Mouse (Mus musculus) cerebellum, postnatal 10 days (tissue): ENCODE data around the gene Gm10681.
"Not testable (repeated sequence)": the region's sequence is repeated elsewhere in the genome, so short reads cannot be mapped to it uniquely, and the experiment has no call there.

Source experiments
- DNase-seq, 2 experiments: peaks; one replicate each; pipeline ENCODE4 v3.0.0; 2021; ENCODE audit warnings: mixed read lengths in 2 of 2

The Gm10681 gene

DNA sequence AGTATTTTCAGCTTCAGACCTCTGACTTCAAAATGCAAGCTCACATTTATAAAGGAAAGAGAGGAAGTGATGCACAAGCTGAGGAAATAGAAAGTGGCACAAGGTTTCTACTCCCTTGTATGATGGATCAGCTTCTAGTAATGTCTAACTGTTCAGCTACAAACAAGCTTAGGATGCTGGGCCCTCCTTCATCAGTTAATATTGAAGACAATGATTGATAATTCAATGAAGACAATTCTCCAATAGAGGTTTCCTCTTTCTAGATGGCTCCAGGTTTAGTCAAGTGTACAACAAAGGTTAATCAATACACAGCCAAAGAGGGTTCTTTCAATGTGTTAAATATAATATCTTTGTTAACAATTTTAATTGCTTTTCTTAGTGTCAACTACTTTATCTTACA is at the start of gene Gm10681:
Gene Gm10681, minus strand, starts transcription at position 101 of the 400 bp plus-strand sequence.
- DNase-seq, result no peak

DNA sequence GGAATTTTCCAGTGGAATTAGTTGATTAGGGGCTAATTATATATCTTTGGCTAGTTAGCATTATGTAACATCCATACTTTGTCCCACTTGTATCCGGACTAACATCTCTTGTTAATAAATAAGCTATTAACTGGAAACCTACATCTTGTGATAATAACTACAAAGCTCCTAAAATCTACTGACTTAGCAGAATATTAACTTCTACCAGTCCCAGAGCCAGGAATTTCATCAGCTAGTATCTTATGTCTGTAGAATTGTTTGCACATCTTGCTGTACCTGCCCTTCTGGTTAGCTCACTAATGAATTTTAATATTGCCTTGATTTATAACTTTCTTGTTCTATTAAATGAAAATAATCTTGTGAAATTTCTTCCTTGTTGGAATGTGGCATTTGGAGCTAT is 46.5 kb upstream of the Gm10681 start:
- DNase-seq, result no peak

DNA sequence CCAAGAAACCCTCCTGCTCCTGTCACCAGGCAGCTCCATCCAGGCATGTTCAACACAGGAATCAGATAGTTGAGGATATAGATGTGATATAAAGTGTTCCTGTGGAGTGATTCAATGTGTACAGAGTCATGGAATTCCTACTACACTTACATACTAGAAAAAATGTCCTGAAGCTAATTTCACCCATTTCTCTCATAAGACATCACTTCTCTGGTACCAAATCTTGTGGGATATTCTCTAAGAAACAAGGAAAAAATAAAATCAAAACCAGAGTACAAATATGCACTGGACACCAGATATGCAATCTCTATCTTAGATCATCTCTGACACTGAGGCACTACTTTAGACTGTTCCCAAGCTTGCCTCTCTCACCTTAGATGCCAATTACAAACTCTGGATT is 41.5 kb upstream of the Gm10681 start, which contains the start of gene Hsd3b5:
Gene Hsd3b5, minus strand, starts transcription at position 101 of the 400 bp plus-strand sequence.
- DNase-seq, result no peak

DNA sequence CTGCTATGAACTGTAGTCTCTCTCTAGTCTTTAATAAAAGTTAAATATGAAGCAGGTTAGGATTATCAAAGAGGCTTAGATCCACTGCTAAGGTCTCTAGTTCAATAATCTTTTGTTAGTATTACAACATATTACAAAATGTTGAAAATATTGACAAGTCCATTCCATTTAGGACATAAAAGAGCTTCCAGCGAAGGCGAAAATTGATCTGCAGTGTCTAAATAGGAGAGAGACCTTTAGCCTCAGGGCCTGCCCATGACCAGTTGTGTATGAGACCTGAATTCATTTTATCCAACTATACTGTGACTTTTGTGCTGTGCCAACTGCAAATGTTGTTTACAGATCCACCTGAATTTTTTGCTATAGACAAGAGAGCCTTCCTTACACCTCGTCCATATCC is 41.0 kb upstream of the Gm10681 start:
- DNase-seq, result no peak

DNA sequence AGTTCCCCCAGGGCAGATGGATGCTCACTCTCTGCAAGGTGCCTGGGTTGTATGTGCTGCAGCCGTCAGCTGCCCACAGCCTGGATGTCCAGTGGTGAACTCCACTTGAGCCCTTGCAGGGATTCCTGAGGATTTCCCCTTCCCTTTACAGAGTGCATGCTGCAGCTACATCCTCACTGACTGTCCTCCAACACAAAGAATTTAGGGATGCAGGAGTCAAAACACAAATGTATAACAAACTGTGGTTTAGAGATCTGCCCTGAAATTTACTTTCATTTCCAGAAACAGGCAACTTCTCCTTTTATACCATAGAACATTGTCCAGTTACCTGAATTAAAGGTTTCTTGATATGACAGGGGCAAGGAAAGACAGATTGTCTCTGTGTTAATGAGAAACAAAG is 28.2 kb upstream of the Gm10681 start:
- DNase-seq, result not testable (repeated sequence)

DNA sequence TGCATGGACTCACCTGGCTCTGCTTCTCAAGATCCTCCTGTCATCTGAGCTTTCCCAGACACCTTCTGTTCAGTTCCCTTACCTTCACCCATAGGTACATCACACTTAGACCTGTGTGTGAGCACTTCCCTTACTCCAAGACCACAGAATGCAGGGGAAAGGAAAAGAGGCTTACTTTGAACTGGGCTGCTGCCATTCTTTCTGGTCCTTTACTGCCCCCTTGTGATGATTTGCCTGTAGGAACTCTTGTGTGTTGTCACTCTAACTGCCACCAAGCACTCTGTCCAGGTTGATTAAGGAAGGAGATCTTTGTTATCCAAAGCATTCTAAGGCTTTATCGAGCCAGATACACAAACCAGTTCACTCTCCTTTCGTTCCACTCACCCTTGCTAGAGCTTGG is 27.6 kb upstream of the Gm10681 start:
- DNase-seq, result not testable (repeated sequence)

DNA sequence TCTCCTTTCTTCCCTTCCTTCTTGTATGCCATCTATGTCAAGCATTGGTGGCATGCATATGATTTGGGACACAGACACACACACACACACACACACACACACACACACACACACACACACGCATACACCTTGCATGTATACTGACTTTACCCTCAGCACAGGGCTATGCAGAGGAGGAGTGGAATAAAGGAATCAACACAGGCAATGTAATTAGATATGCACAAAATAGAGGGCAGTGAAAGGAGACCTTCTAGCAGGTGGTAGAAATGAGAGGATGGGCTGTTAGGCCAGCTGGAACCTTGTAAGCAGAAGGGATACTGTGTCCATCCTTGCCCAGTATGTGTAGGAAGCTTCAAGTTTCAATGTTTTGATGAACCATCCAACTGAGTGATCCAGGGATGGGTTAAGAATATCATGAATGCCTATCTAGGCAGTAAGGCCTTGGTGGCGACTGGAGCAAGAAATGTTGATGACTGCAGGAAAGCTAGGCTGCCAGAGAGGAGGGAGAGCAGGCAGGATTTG is 25.9 kb upstream of the Gm10681 start:
- DNase-seq, result not testable (repeated sequence)

DNA sequence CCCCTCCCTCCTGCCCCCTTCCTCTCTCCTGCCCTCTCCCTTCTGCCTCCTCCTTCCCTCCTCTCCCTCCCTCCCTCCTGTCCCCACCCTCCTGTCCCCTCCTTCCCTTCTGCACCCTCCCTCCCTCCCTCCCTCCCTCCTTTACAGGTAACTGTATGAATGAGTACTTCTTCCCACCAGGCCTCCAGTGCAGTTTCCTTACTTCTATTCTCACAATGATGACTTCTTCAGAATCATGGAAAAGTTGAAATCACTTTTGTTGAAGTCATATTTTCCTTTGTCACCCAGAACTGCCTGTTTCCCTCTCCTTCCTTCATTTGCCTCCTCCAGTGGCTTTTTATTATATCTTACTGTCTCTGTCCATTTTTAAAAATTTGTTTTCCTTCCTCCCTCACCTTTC is 25.4 kb upstream of the Gm10681 start:
- no peak for DNase-seq

DNA sequence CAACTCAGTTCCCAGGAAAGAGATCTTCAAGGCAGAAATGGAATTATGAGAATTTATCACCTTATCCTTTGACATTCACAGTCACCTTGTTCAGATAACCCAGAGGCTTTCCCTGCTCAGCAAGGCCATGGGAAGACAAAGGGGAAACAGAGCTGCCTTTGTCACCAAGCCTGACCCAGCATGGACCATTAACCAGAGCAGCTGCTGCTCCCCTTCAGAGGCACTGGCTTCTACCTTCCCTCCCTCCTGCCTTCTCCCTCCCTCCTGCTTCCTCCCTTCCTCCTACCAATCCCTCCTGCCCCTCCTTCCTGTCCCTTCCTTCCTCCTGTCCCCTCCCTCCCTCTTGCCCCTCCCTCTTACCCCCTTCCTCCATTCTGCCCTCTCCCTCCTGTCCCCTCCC is 24.9 kb upstream of the Gm10681 start:
- not testable (repeated sequence) for DNase-seq

DNA sequence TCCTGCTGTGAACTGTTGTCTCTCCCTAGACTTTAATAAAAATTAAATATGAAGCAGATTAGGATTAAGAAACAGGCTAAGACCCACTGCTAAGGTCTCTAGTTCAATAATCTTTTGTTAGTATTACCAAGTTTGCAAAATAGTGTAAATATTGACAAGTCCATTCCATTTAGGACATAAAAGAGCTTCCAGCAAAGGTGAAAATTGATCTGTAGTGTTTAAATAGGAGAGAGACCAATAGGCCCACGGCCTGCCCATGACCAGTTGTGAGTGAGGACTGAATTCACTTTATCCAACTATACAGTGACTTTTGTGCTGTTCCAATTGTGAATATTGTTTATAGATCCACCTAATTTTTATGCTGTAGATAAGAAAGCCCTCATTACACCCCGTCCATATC is 886 bp downstream of the Gm10681 start:
- no peak for DNase-seq

DNA sequence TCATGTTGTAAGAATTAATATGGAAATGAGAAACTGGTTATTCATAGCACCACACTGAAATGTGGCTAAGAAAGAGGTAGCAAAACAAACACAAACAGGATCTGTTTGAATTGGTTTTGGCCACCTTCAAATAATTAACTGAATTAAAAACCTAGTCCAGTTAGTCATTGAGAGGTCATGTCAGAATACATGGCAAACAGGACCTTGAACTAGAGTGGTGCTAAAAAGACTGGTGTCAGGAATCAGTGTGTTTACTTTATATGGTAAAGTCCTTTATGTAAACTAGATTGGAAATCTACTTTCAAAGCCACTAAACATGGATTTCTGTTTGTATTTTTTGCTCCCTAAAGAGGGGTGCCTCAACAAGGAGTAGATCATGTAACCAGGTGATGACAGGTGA is 6.0 kb downstream of the Gm10681 start:
- DNase-seq, result not testable (repeated sequence)

DNA sequence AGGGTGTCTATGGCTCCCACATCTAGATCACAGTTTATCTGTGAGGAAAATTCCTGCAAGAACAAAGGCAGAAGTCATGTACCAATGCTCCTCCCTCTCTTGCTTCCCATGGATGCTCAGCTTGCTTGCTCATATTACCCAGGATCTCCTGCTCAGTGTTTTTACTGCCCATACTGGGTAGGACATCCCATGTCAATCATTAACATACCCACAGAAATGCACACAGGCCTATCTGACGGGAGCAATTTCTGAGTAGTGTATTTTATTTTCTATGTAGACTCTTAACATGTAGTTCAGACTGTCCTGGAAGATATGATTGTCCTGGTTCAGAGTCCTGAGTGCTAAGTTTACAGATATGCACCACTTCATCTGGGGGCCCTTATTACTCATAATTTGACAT is 6.4 kb downstream of the Gm10681 start:
- DNase-seq, result not testable (repeated sequence)

DNA sequence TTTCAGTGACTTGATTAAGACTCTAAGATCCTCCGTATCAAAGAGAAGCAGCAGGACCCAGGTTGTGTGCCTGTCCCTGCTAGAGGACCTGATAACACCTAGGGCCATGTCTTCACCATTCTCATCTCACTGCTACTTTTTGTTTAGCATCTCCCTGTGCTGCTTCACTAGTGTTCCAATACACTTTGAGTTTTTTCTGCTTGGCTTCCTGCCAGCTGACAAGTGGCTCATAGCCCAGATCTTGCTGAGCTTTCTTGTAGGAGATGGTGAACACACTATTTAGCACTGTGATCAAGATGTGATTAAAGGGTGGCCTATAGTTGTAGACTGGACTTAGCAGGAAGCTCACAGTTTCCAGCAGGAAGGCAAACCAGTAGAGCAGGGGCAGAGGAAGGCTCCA is 7.6 kb downstream of the Gm10681 start:
- DNase-seq, result peak; percentile 69 to 71

DNA sequence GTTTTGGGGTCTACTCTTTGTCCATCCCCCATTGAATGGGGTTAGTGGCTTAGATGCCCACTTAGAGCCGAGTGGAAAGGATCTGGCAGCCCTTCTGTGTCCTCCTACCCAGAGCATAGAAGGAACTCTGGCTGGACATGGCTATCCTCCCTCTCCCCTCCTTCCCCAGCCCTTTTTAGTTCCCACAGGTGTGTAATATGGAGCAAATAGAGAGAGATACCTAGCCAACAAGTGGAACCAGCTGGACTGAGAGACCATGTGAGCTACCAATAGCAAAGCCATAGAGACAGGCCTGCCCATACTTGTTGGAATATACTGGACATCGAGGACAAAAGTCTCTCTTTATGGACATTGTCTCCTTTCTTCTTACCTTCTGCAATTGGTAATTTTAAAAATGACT is 20.9 kb downstream of the Gm10681 start:
- DNase-seq, result not testable (repeated sequence)

DNA sequence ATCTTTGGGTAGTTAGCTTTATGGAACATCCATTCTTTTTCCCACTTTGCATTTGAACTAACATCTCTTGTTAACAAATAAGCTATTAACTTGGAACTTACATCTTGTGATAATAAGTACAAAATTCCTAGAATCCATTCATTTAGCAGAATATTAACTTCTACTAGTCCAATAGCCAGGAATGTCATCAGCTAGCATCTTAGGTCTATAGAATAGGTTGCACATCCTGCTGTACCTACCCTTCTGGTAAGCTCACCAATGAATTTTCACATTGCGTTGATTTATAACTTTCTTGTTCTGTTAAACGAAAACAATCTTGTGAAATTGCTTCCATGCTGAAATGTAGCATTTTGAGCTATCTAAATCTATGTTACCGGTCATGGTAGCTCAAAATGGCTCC is 23.7 kb downstream of the Gm10681 start:
- DNase-seq, result not testable (repeated sequence)

DNA sequence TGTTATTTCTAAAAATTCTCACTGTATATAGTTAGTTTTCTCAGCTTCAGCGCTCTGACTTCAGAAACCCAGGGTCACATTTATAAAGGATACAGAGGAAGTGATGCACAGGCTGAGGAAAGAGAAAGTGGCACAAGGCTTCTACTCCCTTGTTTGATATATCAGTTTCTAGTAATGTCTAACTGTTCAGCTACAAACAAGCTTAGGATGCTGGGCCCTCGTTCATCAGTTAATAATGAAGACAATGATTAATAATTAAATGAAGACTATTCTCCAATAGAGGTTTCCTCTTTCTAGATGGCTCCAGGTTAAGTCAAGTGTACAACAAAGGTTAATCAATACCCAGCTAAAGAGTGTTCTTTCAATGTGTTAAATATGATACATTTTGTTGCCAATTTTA is 24.8 kb downstream of the Gm10681 start:
- DNase-seq, result not testable (repeated sequence)

DNA sequence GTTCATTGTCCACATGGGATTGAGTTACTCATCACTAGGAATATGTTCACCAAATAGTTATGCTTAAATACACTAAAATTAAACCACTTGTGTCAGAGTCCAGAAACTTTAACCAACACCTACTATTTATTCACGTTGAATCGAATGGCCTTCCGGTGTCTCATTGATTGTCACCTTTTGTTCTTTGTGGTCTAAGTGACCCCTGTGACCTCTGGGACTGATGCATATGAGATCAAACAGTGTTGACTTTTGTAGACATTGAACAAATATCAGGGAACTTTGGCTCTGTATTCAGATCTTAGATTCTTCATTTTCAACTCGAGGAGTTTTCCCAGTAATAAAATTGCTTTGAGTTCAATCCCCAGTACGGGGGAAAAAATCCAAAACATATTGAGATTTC is 27.9 kb downstream of the Gm10681 start:
- not testable (repeated sequence) for DNase-seq

DNA sequence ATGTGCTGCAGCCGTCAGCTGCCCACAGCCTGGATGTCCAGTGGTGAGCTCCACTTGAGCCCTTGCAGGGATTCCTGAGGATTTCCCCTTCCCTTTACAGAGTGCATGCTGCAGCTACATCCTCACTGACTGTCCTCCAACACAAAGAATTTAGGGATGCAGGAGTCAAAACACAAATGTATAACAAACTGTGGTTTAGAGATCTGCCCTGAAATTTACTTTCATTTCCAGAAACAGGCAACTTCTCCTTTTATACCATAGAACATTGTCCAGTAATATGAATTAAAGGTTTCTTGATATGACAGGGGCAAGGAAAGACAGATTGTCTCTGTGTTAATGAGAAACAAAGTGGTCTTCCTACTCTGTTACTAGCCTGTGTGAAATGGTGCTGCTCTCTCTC is 37.8 kb downstream of the Gm10681 start:
- not testable (repeated sequence) for DNase-seq

DNA sequence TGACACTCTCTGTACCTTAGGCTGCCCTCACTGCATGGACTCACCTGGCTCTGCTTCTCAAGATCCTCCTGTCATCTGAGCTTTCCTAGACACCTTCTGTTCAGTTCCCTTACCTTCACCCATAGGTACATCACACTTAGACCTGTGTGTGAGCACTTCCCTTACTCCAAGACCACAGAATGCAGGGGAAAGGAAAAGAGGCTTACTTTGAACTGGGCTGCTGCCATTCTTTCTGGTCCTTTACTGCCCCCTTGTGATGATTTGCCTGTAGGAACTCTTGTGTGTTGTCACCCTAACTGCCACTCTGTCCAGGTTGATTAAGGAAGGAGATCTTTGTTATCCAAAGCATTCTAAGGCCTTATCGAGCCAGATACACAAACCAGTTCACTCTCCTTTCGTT is 38.4 kb downstream of the Gm10681 start:
- DNase-seq, result not testable (repeated sequence)

DNA sequence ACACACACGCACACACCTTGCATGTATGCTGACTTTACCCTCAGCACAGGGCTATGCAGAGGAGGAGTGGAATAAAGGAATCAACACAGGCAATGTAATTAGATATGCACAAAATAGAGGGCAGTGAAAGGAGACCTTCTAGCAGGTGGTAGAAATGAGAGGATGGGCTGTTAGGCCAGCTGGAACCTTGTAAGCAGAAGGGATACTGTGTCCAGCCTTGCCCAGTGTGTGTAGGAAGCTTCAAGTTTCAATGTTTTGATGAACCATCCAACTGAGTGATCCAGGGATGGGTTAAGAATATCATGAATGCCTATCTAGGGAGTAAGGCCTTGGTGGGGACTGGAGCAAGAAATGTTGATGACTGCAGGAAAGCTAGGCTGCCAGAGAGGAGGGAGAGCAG is 40.1 kb downstream of the Gm10681 start:
- DNase-seq, result not testable (repeated sequence)

DNA sequence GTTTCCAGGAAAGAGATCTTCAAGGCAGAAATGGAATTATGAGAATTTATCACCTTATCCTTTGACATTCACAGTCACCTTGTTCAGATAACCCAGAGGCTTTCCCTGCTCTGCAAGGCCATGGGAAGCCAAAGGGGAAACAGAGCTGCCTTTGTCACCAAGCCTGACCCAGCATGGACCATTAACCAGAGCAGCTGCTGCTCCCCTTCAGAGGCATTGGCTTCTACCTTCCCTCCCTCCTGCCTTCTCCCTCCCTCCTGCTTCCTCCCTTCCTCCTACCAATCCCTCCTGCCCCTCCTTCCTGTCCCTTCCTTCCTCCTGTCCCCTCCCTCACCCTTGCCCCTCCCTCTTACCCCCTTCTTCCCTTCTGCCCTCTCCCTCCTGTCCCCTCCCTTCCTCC is 41.0 kb downstream of the Gm10681 start:
- not testable (repeated sequence) for DNase-seq

DNA sequence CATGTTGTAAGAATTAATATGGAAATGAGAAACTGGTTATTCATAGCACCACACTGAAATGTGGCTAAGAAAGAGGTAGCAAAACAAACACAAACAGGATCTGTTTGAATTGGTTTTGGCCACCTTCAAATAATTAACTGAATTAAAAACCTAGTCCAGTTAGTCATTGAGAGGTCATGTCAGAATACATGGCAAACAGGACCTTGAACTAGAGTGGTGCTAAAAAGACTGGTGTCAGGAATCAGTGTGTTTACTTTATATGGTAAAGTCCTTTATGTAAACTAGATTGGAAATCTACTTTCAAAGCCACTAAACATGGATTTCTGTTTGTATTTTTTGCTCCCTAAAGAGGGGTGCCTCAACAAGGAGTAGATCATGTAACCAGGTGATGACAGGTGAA is 63.6 kb downstream of the Gm10681 start:
- DNase-seq, result not testable (repeated sequence)

DNA sequence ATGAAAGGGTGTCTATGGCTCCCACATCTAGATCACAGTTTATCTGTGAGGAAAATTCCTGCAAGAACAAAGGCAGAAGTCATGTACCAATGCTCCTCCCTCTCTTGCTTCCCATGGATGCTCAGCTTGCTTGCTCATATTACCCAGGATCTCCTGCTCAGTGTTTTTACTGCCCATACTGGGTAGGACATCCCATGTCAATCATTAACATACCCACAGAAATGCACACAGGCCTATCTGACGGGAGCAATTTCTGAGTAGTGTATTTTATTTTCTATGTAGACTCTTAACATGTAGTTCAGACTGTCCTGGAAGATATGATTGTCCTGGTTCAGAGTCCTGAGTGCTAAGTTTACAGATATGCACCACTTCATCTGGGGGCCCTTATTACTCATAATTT is 64.1 kb downstream of the Gm10681 start:
- not testable (repeated sequence) for DNase-seq

DNA sequence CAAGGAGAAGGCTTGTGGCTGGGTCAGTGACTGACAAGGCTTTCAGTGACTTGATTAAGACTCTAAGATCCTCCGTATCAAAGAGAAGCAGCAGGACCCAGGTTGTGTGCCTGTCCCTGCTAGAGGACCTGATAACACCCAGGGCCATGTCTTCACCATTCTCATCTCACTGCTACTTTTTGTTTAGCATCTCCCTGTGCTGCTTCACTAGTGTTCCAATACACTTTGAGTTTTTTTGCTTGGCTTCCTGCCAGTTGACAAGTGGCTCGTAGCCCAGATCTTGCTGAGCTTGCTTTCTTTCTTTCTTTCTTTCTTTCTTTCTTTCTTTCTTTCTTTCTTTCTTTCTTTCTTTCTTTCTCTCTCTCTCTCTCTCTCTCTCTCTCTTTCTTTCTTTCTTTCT is 65.8 kb downstream of the Gm10681 start:
- DNase-seq, result not testable (repeated sequence)

DNA sequence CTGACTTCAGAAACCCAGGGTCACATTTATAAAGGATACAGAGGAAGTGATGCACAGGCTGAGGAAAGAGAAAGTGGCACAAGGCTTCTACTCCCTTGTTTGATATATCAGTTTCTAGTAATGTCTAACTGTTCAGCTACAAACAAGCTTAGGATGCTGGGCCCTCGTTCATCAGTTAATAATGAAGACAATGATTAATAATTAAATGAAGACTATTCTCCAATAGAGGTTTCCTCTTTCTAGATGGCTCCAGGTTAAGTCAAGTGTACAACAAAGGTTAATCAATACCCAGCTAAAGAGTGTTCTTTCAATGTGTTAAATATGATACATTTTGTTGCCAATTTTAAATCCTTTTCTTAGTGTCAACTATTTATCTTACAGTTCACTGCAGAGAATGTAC is 78.2 kb downstream of the Gm10681 start, which contains the start of gene Hsd3b4:
Gene Hsd3b4, minus strand, starts transcription at position 101 of the 400 bp plus-strand sequence.
- DNase-seq, result not testable (repeated sequence)
